Mouse (Mus musculus) adrenal gland, adult 8-10 months (tissue): Measurements from ENCODE around the gene Abca12. TPM values are rescaled to one million over a fixed set of nuclear protein-coding genes. Genes with fewer than 3 reads are reported as not detected.

Source experiments
- DNase-seq: peaks from one replicate; pipeline ENCODE4 v3.0.0; 2022
- total RNA-seq, 4 experiments: library from RNA; stranded (reverse); gene quantifications; 2 replicates each; pipeline ENCODE4 v1.2.4; 2022

Abca12 gene
- total RNA-seq, 4 experiments from 2014 or later, result not detected

DNA sequence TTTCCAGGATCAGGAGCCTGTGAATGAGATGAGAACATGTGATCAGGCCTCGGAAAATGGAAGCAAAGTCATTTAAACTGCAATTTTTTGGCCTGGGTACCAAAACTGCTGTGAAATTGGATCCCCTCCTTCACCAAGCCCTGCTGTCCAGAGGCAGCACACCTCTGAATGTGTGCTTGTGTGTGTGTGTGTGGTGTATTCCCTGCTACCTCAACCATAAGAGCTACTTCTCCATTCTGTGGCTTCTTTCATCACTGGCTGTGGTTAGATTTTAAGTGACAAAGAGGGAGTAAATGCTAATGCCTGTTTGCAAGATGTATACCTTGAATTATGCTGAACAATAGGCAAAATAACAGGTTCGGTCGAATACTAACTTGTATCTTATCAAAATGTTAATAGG is 84.4 kb downstream of the Abca12 start:
- DNase-seq, result no peak

DNA sequence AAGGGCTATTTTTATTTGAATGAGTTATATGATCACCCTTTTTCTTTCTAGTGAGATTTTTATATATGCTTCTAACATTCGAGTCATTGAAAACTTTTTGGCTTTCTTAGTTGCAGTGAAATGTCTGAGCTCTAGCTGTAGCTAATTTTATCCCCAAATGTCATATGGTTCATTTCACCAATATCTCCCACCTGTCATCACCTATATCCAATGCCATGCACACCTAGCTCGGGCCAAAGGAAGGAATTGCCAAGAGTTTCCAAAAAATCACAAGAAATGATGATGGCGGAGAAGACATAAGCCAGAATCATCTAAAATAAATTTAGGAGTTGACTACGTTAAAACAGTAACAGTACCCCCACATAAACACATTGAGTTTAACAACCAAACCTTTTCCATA is 102.5 kb downstream of the Abca12 start:
- DNase-seq, result no peak

DNA sequence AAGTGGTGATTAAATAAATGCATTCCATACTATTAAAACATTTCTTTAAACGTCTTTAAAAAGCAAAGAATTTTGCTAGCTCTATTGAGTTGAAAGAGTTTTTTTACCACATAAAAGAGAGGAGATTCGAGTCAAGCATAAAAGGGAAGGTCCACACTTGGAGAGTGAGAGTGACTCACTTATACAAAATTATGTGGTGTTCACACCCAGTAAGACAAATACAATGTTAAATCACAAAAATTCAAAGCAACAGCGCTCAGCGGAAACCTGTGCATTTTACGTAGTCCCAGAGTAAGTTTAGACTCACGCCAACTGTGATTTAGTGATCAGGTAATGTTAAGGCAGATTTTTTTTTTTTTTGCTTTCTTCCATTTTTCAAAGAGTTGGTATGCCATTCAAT is 104.1 kb downstream of the Abca12 start:
- DNase-seq, result no peak

- no peak for DNase-seq
These were observed 107.3 kb downstream of the Abca12 start for GRCm38 (mm10) chr1:71307362-71307761.

DNA sequence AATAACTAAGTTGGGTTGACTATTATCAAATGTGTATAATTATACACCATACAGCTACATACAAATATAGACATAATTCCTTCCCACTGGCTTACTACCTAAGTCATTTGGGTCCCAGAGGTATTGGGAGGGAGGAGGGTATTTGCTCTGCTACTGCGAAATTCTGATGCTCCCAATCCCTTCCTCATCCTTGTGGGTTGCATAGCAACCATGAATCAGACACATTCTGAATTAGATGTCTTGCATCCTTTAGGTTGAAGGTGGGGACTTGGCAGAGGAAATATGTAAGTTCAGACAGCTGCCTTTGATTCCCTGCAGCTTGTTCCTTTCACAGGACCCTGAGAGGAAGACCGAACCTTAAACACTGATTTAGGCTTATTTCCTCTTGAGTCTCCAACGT is 108.5 kb downstream of the Abca12 start:
- DNase-seq, result no peak

- no peak for DNase-seq
These were observed 110.1 kb downstream of the Abca12 start for GRCm38 (mm10) chr1:71304588-71304987.

DNA sequence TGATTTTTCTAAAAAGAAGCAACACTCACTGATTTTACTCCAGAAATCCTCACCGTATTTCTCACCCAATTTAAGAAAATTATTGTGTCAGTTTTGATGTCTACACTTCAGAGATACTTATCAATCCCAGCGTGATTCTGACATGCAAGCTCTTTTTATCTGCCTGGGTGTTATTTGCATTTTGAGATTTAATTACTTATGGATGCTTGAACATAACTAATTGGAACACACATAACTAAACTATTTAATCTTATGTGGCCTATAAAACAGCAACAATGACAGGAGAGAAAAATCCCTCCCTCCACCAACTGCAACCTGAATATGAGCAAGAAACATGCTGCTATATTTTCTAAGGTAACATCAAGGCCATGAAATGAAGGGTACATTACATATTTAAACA is 117.7 kb downstream of the Abca12 start:
- DNase-seq, result no peak

- DNase-seq, result no peak
These were observed 118.1 kb downstream of the Abca12 start for GRCm38 (mm10) chr1:71296585-71296984.

- no peak for DNase-seq
These were observed 122.8 kb downstream of the Abca12 start for GRCm38 (mm10) chr1:71291917-71292316.

DNA sequence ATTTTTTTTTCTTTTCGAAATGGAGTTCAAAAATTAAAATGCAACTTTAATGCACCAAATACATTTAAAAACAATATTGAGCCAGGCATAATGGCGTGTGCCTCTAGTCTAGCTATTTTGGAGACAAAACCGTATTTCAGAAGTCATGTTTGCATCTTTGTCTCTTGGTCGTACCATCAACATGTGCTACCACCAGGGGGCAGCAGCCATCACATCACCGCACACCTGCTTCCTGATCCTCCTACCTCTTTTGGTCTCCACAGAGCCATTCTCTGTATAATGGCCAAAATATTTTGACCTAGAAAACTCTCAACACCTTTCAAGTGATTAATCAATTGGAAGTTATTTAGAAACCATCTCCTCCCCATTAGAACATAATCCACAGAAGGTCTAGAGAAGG is 125.2 kb downstream of the Abca12 start:
- DNase-seq, result peak; percentile 31

GRCm38 (mm10) chr1:71276940-71277339 is 137.8 kb downstream of the Abca12 start:
- no peak for DNase-seq

DNA sequence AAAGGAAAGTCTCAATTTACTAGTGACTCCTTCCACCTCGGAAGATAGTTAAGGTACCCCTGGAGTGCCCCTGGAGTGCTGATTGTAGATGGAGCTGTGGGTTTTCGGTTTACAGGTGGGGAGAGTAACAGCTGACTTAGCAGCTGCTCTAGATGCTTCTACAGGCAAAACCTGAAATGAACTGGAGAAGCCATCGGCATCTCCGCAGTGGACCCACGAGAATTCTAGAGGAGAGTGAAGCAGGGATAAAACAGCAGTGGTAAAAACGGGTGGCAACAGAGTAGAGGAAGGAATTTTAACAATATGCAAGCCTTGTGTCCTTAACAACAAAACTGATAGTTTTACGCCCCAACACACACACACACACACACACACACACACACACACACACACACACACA is 142.2 kb downstream of the Abca12 start:
- no peak for DNase-seq

GRCm38 (mm10) chr1:71272077-71272476 is 142.6 kb downstream of the Abca12 start:
- no peak for DNase-seq

DNA sequence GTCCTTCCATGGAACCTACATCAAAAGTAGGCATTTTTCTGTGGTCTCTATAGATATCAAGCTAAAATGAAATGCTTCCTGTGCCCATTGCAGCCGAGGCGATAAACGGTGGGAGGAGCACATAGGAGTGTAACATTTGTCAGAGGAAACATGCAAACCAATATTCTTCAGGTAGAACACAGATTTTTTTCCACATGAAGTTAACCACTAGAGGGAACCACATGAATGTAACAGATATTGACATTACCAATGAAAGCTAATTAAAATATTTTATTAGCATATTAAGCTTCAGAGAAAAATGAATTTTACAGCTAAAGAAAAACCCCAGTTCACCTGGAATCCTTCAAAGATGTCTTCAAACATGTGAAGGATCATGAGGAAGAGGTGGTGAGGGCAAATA is 144.6 kb downstream of the Abca12 start:
- no peak for DNase-seq

- DNase-seq, result no peak
These were observed 148.1 kb downstream of the Abca12 start for GRCm38 (mm10) chr1:71266630-71267029.

- DNase-seq, result no peak
These were observed 151.2 kb downstream of the Abca12 start for GRCm38 (mm10) chr1:71263532-71263931.

GRCm38 (mm10) chr1:71244647-71245046 is 170.1 kb downstream of the Abca12 start:
- no peak for DNase-seq

DNA sequence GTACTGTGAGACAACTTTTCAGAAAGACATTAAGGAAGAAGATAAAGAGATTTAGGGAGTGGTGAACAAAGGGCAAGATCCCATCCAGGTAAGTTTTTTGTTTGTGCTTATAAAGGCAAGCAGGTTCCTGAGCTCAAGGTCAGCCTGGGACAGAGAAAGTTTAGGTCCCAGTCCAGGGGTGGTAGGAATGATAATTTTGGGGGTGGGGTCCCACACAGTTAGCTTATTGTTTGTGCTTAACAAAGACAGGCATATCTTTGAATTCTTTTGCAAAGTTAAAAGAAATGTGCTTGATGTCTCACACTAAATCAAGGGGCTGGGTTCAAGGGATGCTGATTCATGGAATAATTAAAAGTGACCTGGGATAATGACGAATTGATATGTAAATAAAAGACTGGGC is 173.3 kb downstream of the Abca12 start:
- no peak for DNase-seq

DNA sequence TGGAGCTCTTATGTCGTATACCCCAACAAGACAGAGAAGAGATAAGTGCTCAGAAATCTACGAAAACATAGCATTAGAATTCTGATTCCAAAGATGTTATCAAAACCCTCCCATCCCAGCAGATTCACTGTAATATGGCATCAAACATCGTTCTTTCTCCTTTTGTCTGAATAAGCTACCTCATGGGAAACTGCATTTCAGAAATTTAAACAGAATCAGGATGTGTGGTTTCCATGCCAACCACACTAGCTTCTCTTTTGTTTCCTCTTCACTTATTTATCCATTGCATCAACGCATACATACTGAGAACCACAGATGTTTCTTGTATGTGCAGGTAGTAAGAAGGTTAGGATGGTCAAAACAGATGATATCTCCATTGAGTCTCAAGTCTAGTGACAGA is 175.1 kb downstream of the Abca12 start:
- no peak for DNase-seq

DNA sequence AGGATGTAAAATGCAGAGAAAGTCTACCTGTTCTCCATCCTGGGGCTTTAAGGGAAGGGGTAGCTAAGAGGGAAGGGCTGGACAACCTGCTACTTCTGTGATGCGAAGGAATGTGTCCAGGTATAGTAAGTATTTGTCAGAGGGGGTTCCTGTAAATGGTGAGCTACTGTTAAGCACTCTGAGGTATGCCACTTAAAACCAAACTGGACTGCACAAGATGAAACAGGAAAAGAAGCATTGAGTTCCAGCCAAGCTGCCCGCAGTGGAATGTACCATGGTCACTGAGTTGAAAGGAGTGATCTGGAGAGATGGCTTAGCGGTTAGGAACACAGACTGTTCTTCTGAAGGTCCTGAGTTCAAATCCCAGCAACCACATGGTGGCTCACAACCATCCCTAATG is 179.4 kb downstream of the Abca12 start:
- no peak for DNase-seq

GRCm38 (mm10) chr1:71231211-71231610 is 183.5 kb downstream of the Abca12 start:
- no peak for DNase-seq

GRCm38 (mm10) chr1:71203581-71203980 is 211.1 kb downstream of the Abca12 start:
- DNase-seq, result no peak

DNA sequence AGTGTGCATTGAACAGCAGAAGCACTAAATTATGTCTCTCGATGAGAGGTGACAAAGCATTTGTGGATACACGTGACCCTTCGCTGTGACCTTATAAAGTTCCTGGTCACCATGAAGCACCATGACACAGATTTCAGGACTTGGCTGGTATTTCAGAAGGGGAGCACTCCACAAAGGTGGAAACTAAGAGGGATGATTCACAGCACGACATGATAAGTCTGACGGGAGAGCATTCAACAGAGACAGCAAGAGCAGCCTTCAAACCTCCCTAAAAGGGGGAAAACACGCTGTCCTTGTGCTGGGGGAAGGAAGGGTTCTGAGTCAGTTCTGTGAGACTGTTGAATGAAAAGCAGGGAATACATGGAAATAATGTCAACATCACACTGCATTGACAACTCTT is 218.5 kb downstream of the Abca12 start:
- DNase-seq, result peak; percentile 40

GRCm38 (mm10) chr1:71195333-71195732 is 219.4 kb downstream of the Abca12 start:
- DNase-seq, result no peak

- DNase-seq, result no peak
These were observed 220.8 kb downstream of the Abca12 start for GRCm38 (mm10) chr1:71193931-71194330.
